Comparison of ENCODE assay signal across 8 mouse cellular contexts in genomic region chr9:35331241-35331680, GRCm38 (mm10).
A peak's percentile ranks its signal among the peaks of the same experiment; 100 is the strongest.
DNase-seq lines count a peak whose midpoint lies in the region; ATAC-seq lines count a peak whose summit lies in the region.

No protein-coding gene starts in this region.

- peak; percentile 90 for ATAC-seq in forebrain, embryonic 13.5 days
- ATAC-seq in kidney, embryonic 15.5 days (replicated peaks; ENCODE audit: low FRiP score) = peak; percentile 73

- H3K4me2 ChIP-seq in forebrain, embryonic 13.5 days = no peak overlapping the region
- H3K4me2 ChIP-seq in kidney, embryonic 15.5 days = no peak overlapping the region

- H3K9me3 ChIP-seq in forebrain, embryonic 13.5 days (replicated peaks) = no peaks in the 10 kb centered on the region
- H3K9me3 ChIP-seq in kidney, embryonic 15.5 days (replicated peaks) = no peaks in the 10 kb centered on the region

- H3K9ac ChIP-seq in forebrain, embryonic 13.5 days = peak overlapping the region; percentile 8; the same call in 1 of the 2 replicates
- H3K9ac ChIP-seq in kidney, embryonic 15.5 days = no peak overlapping the region

- H3K36me3 ChIP-seq in forebrain, embryonic 13.5 days (ENCODE audit: poor library complexity, severe bottlenecking) = no peaks in the 10 kb centered on the region
- H3K36me3 ChIP-seq in kidney, embryonic 15.5 days = no peaks in the 10 kb centered on the region

- peak overlapping the region; percentile 82 for H3K27ac ChIP-seq in forebrain, embryonic 13.5 days
- peak overlapping the region; percentile 88 for H3K27ac ChIP-seq in kidney, embryonic 15.5 days

- H3K27me3 ChIP-seq in forebrain, embryonic 13.5 days = peaks cover 57% of the 10 kb centered on the region
- H3K27me3 ChIP-seq in kidney, embryonic 15.5 days = peaks cover 13% of the 10 kb centered on the region; the same call in 1 of the 2 replicates

- peaks cover 89% of the 10 kb centered on the region for H3K4me1 ChIP-seq in forebrain, embryonic 13.5 days
- H3K4me1 ChIP-seq in kidney, embryonic 15.5 days = peaks cover 62% of the 10 kb centered on the region

- DNase-seq in layer of hippocampus, adult 11-12 months (ENCODE audit: low spot score) = peak; percentile 42
- no peak for DNase-seq in layer of hippocampus, adult 9-10 months (ENCODE audit: low spot score)
- DNase-seq in mesoderm, embryonic 11.5 days (ENCODE audit: low read depth, low spot score) = peak; percentile 89
- no peak for DNase-seq in liver
- no peak for DNase-seq in lung, postnatal 36 days
- no peak for DNase-seq in urinary bladder, postnatal 14 days (ENCODE audit: low spot score)

- no peak overlapping the region for H3K4me3 ChIP-seq in forebrain, embryonic 13.5 days
- H3K4me3 ChIP-seq in kidney, embryonic 15.5 days (replicated peaks) = no peak overlapping the region

- WGBS in forebrain, embryonic 13.5 days = 3% methylated on average over 7 of the region's 7 CpGs
- WGBS in kidney, embryonic 15.5 days = 20% methylated on average over 7 of the region's 7 CpGs

Comparison
In these comparisons a context has a peak if more than half of its experiments do, and no peak if none do; other contexts are left out.
1. DNase-seq: peak in layer of hippocampus, adult 11-12 months (single experiment) and mesoderm, embryonic 11.5 days (single experiment); none in layer of hippocampus, adult 9-10 months (single experiment), liver (single experiment), lung, postnatal 36 days (single experiment) and urinary bladder, postnatal 14 days (single experiment).